Mouse (Mus musculus): ENCODE results near the gene Tgfbr3.

Tgfbr3 gene

GRCm38 (mm10) chr5:107207911-107208310 lies 81.5 kb downstream of the Tgfbr3 start:
- DNase-seq (ENCODE audit: low spot score in 2 of 2), result no peak

- no peak for DNase-seq (ENCODE audit: low spot score in 2 of 2)
These were observed 85.1 kb downstream of the Tgfbr3 start for GRCm38 (mm10) chr5:107204306-107204705.

GRCm38 (mm10) chr5:107202801-107203559 lies 86.4 kb downstream of the Tgfbr3 start:
- DNase-seq (ENCODE audit: low spot score in 2 of 2), result no peak

GRCm38 (mm10) chr5:107201509-107202182 lies 87.8 kb downstream of the Tgfbr3 start:
- no peak for DNase-seq (ENCODE audit: low spot score in 2 of 2)

- DNase-seq (ENCODE audit: low spot score in 2 of 2), result no peak
These were observed 88.5 kb downstream of the Tgfbr3 start for GRCm38 (mm10) chr5:107200853-107201341.

- no peak for DNase-seq (ENCODE audit: low spot score in 2 of 2)
These were observed 89.2 kb downstream of the Tgfbr3 start for GRCm38 (mm10) chr5:107200221-107200635.

- no peak for DNase-seq (ENCODE audit: low spot score in 2 of 2)
These were observed 93.6 kb downstream of the Tgfbr3 start for GRCm38 (mm10) chr5:107195751-107196395.

- no peak for DNase-seq (ENCODE audit: low spot score in 2 of 2)
These were observed 96.3 kb downstream of the Tgfbr3 start for GRCm38 (mm10) chr5:107193160-107193559.

- DNase-seq (ENCODE audit: low spot score in 2 of 2), result no peak
These were observed 97.1 kb downstream of the Tgfbr3 start for GRCm38 (mm10) chr5:107192372-107192771.

- no peak for DNase-seq (ENCODE audit: low spot score in 2 of 2)
These were observed 100.9 kb downstream of the Tgfbr3 start for GRCm38 (mm10) chr5:107188551-107188950.

- no peak for DNase-seq (ENCODE audit: low spot score in 2 of 2)
These were observed 103.2 kb downstream of the Tgfbr3 start for GRCm38 (mm10) chr5:107186206-107186605.

- DNase-seq (ENCODE audit: low spot score in 2 of 2), result no peak
These were observed 105.1 kb downstream of the Tgfbr3 start for GRCm38 (mm10) chr5:107184158-107184883.

- DNase-seq (ENCODE audit: low spot score in 2 of 2), result no peak
These were observed 105.9 kb downstream of the Tgfbr3 start for GRCm38 (mm10) chr5:107183537-107183936.

- no peak for DNase-seq (ENCODE audit: low spot score in 2 of 2)
These were observed 106.7 kb downstream of the Tgfbr3 start for GRCm38 (mm10) chr5:107182721-107183120.

GRCm38 (mm10) chr5:107181820-107182219 lies 107.6 kb downstream of the Tgfbr3 start:
- DNase-seq (ENCODE audit: low spot score in 2 of 2), result no peak

GRCm38 (mm10) chr5:107179194-107179593 lies 110.2 kb downstream of the Tgfbr3 start:
- no peak for DNase-seq (ENCODE audit: low spot score in 2 of 2)

GRCm38 (mm10) chr5:107177791-107178190 lies 111.6 kb downstream of the Tgfbr3 start:
- no peak for DNase-seq (ENCODE audit: low spot score in 2 of 2)

GRCm38 (mm10) chr5:107177248-107177647 lies 112.2 kb downstream of the Tgfbr3 start:
- DNase-seq (ENCODE audit: low spot score in 2 of 2), result no peak

- no peak for DNase-seq (ENCODE audit: low spot score in 2 of 2)
These were observed 112.6 kb downstream of the Tgfbr3 start for GRCm38 (mm10) chr5:107176796-107177195.

- DNase-seq (ENCODE audit: low spot score in 2 of 2), result no peak
These were observed 113.2 kb downstream of the Tgfbr3 start for GRCm38 (mm10) chr5:107176196-107176595.

GRCm38 (mm10) chr5:107174188-107174587 lies 115.2 kb downstream of the Tgfbr3 start:
- no peak for DNase-seq (ENCODE audit: low spot score in 2 of 2)

GRCm38 (mm10) chr5:107173483-107173882 lies 115.9 kb downstream of the Tgfbr3 start:
- DNase-seq (ENCODE audit: low spot score in 2 of 2), result no peak

All from frontal cortex, postnatal 10 days (tissue).